Mouse (Mus musculus) telencephalon, adult 2 months (tissue): ENCODE measurements around the gene Bcl2l11.

Source experiments
- DNase-seq: peaks from one replicate; pipeline ENCODE4 v3.0.0-alpha.2; 2011; ENCODE audit warnings: low read depth, low spot score

Bcl2l11 gene

GRCm38 (mm10) chr2:128139781-128140180 is 13.9 kb downstream of the Bcl2l11 start:
- no peak for DNase-seq

DNA sequence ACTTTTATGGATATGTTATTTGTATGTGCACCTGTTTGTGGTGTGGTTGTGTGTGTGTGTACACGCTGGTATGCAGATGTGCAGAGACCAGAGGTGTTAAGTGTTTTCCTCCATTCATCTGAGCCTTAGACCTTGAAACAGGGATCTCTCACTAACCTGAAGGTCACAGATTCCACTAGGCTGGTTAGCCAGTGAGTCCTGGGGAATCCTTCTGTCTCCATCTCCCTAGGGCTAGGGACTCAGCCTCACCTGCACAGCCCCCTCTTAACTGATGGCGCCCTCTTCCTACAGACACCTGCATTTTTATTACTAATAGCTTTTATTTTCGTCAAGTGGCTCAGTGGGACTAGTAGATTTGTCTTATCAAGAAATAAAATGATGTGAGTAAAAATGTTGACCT is 14.3 kb downstream of the Bcl2l11 start:
- no peak for DNase-seq

DNA sequence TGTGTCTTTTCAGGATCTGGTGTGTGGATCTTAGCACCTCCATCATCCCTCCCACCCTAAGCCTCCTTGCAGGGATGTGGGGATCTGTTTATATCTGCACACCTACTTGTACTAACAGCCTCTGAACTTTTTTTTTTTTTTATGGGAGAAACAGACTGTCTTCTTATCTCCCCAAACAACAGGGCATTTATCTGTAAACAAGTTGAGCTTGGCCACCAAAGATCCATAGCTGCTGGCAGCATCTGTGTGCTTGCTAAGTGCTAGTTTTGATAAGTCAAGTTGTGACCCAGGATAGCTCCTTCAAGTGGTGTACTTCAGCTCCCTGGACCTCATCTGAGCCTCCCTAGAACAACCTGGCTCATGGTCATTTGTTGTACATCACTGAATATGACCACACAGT is 18.2 kb downstream of the Bcl2l11 start:
- DNase-seq, result no peak

- DNase-seq, result no peak
Measured at GRCm38 (mm10) chr2:128145433-128145832, 19.6 kb downstream of the Bcl2l11 start.

GRCm38 (mm10) chr2:128149596-128149995 is 23.8 kb downstream of the Bcl2l11 start:
- no peak for DNase-seq

DNA sequence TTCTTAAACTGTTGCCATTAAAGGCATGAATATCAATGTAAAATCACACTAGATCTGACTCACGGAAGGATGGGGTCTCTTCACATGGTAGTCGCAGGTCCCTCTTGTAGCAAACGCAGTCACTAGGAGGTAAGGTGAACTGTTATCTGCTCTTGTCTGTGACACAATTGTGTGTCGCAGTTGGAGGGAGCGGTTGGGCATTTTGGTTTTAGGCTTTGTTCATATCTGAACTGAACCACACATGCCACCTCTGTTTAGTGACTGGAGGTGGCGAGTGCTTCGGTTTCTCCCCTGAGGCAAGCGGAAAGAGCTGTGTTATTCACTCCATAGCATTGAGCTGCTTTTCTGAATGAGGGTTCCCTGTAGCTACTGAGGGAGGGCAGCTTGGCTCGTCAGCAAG is 26.4 kb downstream of the Bcl2l11 start:
- DNase-seq, result no peak

- DNase-seq, result no peak
Measured at GRCm38 (mm10) chr2:128152845-128153550, 27.2 kb downstream of the Bcl2l11 start.

- DNase-seq, result no peak
Measured at GRCm38 (mm10) chr2:128153551-128153910, 27.7 kb downstream of the Bcl2l11 start.

- no peak for DNase-seq
Measured at GRCm38 (mm10) chr2:128155412-128156066, 29.7 kb downstream of the Bcl2l11 start.

DNA sequence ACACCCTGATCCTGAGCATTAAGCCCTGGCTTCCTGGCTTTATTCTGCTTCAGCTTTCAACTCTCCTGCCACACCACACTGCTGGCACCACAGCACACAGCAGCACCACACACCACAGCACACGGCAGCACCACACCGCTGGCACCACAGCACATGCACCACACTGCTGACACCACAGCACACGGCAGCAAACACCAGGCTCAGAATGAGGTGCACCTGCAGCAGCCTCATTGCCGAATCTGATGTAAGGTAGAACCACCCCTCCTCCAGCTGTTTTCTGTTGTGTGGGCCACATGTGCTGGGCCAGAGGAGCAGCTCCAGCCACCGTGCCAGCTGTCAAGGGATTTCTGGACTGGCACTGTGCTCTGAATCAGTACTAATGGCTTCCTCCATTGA is 30.2 kb downstream of the Bcl2l11 start:
- DNase-seq, result no peak

- no peak for DNase-seq
Measured at GRCm38 (mm10) chr2:128156557-128157412, 30.9 kb downstream of the Bcl2l11 start.

DNA sequence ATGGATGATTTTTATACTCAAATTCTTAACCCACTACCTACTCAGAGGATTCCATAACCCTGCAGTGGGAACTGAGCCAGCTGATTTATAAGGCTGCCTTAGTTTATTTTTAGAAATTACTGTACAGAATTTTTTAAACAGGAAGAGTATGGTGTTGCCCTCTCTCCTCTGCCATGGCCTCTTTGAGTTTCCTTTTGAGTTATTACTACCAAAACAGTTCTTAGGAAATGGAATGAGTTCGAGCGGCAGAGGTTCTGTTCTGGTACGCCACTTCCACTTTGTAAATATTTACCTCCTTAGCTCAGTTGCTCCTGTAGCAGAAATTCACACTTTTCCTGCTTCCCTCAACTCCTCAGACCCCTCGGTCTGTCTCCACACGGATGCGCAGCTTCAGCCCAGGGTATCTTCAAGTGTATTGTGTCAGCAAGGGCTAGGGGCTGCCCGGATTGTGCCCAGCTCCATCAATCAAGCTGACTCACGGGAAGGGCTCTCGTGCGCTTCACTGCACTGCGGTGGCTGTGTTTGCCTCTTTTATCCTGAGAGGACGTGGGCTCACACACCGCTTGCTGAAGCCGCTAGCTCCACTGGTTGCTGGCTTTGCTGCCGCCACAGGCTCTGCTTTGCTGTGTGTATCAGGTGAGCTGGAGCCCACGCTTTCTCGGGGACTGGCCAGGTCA is 33.0 kb downstream of the Bcl2l11 start:
- DNase-seq, result no peak

DNA sequence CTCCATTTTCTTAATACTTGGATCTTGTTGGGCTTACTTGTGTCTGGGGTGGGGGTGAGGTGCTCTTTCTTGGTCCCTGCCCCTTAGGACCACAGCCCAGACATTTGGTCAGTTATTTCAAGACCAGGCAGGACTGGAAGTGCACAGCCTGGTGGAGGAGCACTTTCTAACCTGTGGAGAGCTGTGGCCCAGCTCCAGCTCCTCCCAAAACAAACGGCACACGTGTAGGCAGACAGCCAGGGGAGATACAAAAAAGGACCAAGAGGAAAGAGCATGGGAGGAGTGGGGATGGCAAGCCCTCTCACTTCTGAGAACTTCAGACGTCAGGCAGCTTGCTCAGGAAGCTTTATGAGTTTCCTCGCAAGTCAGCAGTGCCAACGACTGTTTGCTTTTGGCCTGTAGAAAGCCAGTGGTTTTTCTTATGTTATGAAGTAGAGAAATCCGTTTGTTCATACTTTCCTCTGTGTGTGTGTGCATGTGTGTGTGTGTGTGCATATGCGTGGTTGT is 33.8 kb downstream of the Bcl2l11 start:
- DNase-seq, result no peak

GRCm38 (mm10) chr2:128163177-128163576 is 37.3 kb downstream of the Bcl2l11 start:
- DNase-seq, result no peak

GRCm38 (mm10) chr2:128166623-128167423 is 41.0 kb downstream of the Bcl2l11 start:
- DNase-seq, result peak; percentile 43

DNA sequence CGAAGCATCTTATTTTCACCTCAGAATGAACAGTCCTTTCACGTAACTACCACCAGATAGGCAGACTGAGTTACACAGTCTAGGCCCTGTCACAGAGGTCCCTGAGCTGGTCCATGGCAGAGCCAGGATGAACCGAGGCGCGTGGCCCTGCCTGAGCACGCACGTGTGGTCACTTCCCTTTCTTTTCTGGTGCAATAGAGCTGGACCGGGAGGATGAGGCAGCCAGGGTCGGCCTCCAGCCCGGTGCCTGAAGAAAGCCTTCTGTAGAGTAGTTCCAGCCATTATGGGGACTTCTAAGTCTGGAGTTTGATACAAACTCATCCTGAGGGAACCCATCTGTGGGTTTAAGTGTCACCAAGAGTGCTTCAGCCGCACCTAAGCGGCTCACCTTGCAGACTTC is 42.1 kb downstream of the Bcl2l11 start:
- no peak for DNase-seq

DNA sequence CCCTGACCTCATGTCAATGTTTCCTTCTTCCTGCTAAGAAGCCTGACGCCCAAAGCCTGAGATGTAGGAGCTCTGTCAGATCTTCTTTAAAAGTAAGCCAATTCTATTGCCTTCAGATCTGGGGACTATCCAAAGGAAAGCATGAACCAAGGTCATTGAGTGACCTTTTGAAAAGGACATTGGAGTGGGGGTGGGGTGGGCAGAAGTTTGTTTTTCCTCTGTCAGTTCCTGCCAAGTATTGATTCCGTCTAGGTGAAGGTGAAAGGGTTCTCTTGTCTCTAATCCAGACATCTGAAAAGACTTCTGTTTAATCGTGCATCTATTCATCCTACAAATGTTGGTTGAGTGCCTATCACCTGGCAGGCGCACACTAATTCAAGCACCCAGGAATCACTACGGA is 43.6 kb downstream of the Bcl2l11 start:
- no peak for DNase-seq

GRCm38 (mm10) chr2:128169972-128170371 is 44.1 kb downstream of the Bcl2l11 start:
- DNase-seq, result no peak

GRCm38 (mm10) chr2:128170614-128171013 is 44.8 kb downstream of the Bcl2l11 start:
- no peak for DNase-seq

DNA sequence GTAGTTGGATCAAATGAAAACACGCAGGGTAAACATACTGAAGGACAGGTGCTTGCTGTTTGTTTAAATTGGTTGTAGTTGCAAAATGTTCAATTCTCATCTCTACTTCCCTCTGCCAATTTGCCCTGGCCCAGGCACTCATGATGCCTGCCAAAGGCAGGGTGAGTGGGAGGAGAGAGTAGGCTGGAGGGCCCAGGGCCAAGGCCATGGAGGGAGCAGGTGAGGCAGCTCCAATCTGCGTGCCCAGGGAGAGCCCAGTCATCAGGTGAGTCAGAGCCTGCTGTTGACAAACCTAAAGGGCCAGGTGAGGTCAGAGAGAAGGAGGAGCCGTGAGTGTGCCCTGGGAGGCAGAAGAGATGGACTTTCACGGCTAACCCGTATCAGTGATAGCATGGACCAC is 46.4 kb downstream of the Bcl2l11 start:
- DNase-seq, result peak; percentile 8

GRCm38 (mm10) chr2:128174176-128174575 is 48.3 kb downstream of the Bcl2l11 start:
- no peak for DNase-seq
